Mouse (Mus musculus): ENCODE data around the gene Sall4.

GRCm38 (mm10) chr2:168761954-168762353 lies 5.8 kb downstream of the Sall4 start:
- TF ChIP-seq MAFK (IDR thresholded peaks at IDR 0.05; ENCODE audit: borderline replicate concordance, low read depth, low read length) (no peak), CHD2 (IDR thresholded peaks at IDR 0.05; ENCODE audit: low read length) (no peak), JUND (IDR thresholded peaks at IDR 0.05; ENCODE audit: low read depth, low read length) (no peak), SIN3A (IDR thresholded peaks at IDR 0.05; ENCODE audit: low read length) (no peak), ETS1 (IDR thresholded peaks at IDR 0.05; ENCODE audit: low read depth, low read length) (no peak), UBTF (IDR thresholded peaks at IDR 0.05; ENCODE audit: borderline replicate concordance, insufficient read depth, low read depth, low read length) (no peak), ZNF384 (IDR thresholded peaks at IDR 0.05; ENCODE audit: low read depth, low read length) (no peak), SMC3 (IDR thresholded peaks at IDR 0.05; ENCODE audit: low read depth, low read length) (no peak), USF1 (IDR thresholded peaks at IDR 0.05; ENCODE audit: low read depth, low read length) (no peak), BHLHE40 (IDR thresholded peaks at IDR 0.05; ENCODE audit: borderline replicate concordance, low read depth, low read length) (no peak), CTCF (IDR thresholded peaks at IDR 0.05 in 2 of 3, conservative IDR thresholded peaks at IDR 0.05 in 1 of 3; ENCODE audit: control insufficient read depth in 1 of 3, insufficient read depth in 1 of 3, low read depth in 2 of 3, low read length in 3 of 3, poor library complexity in 1 of 3, severe bottlenecking in 1 of 3) (no peak), EP300 (IDR thresholded peaks at IDR 0.05; ENCODE audit: low read depth in 1 of 2, low read length in 2 of 2) (no peak), HCFC1 (IDR thresholded peaks at IDR 0.05; ENCODE audit: low read depth, low read length) (no peak)

All from MEL (cell line).